Mouse (Mus musculus) testis, adult 2 months (tissue): Measurements from ENCODE around the gene Hand2. TPM values are rescaled to one million over a fixed set of nuclear protein-coding genes. Genes with fewer than 3 reads are reported as not detected.

ENCODE experiments used
- H3K27ac ChIP-seq: fragments of 200-500 bp; 2 replicates; pipeline ENCODE4 v1.5.1; 2012; ENCODE audit warnings: low read depth, low read length; ENCODE audit not compliant: control insufficient read depth, insufficient read depth
- H3K27me3 ChIP-seq: fragments of 200-500 bp; 2 replicates; pipeline ENCODE4 v1.6.1; 2012; ENCODE audit warnings: mild to moderate bottlenecking, low read length, moderate library complexity; ENCODE audit not compliant: control insufficient read depth, insufficient read depth
- H3K36me3 ChIP-seq: fragments of 200-500 bp; 2 replicates; pipeline ENCODE4 v1.6.1; 2012; ENCODE audit warnings: mild to moderate bottlenecking, low read length; ENCODE audit not compliant: control insufficient read depth, insufficient read depth
- H3K4me1 ChIP-seq: fragments of 200-500 bp; 2 replicates; pipeline ENCODE4 v1.6.1; 2012; ENCODE audit warnings: low read length; ENCODE audit not compliant: control insufficient read depth, insufficient read depth
- H3K4me3 ChIP-seq: fragments of 200-500 bp; 2 replicates; pipeline ENCODE4 v1.5.1; 2012; ENCODE audit warnings: low read depth, mild to moderate bottlenecking, low read length, moderate library complexity, mixed read lengths; ENCODE audit not compliant: control insufficient read depth
- CTCF ChIP-seq: fragments of 200-500 bp; IDR thresholded peaks from 2 replicates; pipeline ENCODE4 v1.5.1; 2012; ENCODE audit warnings: low read depth, mild to moderate bottlenecking, inconsistent platforms, low read length, moderate library complexity; ENCODE audit not compliant: control insufficient read depth, insufficient read depth, insufficient replicate concordance
- POLR2A ChIP-seq: fragments of 200-500 bp; IDR thresholded peaks from 2 replicates; pipeline ENCODE4 v1.6.1; 2012; ENCODE audit warnings: low read depth, mild to moderate bottlenecking, inconsistent platforms, low read length, moderate library complexity; ENCODE audit not compliant: control insufficient read depth
- polyA plus RNA-seq: library from polyadenylated mRNA; depleted of rRNA; stranded (reverse); fragments of >200 nt; gene quantifications from 2 replicates; pipeline ENCODE4 v1.2.3, GENCODE M21; 2012

Hand2 gene
- polyA plus RNA-seq, 1 experiment: 0.05 TPM

DNA sequence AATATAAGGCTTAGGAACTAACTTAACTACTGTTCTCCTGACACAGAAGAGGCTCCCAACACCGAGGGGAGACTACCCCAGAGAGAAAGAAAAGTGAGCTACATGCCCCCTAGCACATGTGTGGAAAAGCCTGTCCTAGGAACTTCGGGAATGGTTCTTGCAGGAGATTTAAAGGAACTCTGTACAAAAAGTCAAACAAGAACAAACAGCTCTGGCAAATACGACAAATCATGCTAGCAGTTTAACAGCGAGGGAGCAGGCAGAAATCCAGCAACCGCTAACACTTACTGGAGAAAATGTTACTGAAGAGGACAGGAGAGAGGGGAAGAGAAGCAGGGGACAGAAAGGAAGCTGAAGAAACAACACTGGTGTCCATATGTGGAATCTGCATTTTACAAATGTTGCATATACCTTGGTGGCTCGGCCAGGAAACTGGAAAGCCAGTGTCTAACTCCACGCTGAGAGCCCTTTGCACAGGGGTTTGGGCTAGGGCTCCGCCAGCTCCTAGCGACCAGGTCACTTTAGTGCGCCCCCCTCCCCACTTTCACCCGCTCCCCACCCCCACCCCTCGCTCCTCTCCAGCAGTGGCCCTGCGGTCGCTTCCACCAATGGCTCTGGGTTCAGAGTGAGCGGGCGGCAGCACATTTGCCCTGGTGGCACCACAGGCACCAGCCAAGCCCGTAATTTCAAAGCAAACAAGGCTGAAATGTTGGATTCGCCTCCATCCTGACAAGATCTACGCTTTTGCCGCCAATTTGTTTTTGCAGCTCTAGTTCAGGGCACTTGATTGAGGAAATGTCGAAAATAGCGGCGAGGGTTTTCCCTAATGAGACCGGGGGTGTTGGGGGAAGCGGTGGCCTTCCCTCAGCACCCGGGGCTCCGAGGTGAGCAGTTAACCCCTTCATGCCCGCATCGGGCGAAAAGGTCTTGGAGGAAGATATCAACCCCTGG lies 8.5 kb upstream of the Hand2 start:
- TF ChIP-seq POLR2A: no peak
- no peak for TF ChIP-seq CTCF
- Histone ChIP-seq H3K36me3 (no peaks in the 10 kb centered on the region), H3K27me3 (0 out of 2 replicates have a peak, but pooled peaks cover 3% of the 10 kb centered on the region), H3K4me3 (peak overlapping the region; percentile 43), H3K27ac (no peak overlapping the region), H3K4me1 (peaks cover 6% of the 10 kb centered on the region)

DNA sequence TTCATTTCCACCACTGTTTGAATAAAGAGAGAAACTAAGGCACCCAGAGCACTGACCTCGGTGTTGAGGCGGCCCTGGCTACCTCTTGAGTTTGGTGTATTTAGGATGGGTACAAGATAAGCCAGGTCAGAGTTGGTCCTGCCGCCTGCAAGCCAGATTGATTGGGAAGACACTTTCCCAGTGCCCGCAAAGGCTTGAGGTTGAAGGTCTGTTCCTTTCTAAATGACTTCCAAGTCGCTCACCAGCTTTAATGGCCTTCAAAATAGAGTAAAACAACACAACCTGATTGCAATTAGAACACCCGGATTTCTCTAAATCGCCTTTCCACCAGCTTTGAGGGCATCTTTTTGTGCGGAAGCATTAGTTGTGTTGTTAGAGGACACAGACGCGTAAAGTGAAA lies 7.2 kb upstream of the Hand2 start:
- H3K27ac ChIP-seq: no peak overlapping the region
- no peak for TF ChIP-seq POLR2A
- no peak for TF ChIP-seq CTCF
- peaks cover 6% of the 10 kb centered on the region for H3K4me1 ChIP-seq
- H3K27me3 ChIP-seq: 0 out of 2 replicates have a peak, but pooled peaks cover 3% of the 10 kb centered on the region
- H3K4me3 ChIP-seq: no peak overlapping the region
- no peaks in the 10 kb centered on the region for H3K36me3 ChIP-seq

DNA sequence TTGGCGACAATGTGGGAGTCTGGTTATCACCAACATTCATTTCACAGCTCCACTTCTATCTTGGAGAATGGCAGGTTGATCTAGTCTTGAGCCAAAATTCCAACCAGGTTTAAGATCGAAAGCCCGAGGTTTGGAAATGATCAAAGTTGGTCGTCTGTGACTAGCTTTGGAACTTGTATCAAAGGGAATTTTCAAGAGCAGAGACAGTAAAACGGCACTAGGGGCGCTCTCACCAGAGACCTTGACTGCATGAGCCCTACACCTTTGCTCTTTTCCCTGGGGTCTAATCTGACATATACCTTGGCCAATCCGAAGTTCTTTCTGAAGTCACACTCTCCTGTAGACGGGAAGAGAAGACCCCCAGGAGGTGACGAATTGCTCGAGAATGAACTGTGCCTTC lies 6.6 kb upstream of the Hand2 start:
- TF ChIP-seq CTCF: 0 out of 2 replicates have a peak, but pooled peaks have one; percentile 4
- TF ChIP-seq POLR2A: no peak
- Histone ChIP-seq H3K27me3 (0 out of 2 replicates have a peak, but pooled peaks cover 3% of the 10 kb centered on the region), H3K36me3 (no peaks in the 10 kb centered on the region), H3K4me1 (peaks cover 6% of the 10 kb centered on the region), H3K27ac (no peak overlapping the region), H3K4me3 (no peak overlapping the region)

DNA sequence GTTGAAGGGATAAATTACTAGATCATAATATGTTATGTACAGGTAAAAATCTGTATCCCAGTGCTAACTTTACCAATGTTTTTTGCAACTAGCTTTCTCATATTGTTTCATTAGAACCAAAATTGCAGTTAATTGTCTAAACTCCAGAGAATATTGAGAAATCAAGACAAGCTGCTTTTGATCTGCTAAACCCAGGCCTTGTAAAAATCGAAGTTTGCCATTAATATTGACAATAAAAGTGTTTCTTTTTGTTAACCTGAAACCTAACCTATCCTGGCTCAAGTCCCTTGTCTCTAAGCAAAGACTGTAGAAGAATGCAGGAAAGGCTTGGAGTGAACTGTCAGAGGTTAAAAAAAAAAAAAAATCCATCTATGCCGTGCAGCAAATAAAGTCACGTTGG lies 5.3 kb upstream of the Hand2 start:
- no peaks in the 10 kb centered on the region for H3K36me3 ChIP-seq
- H3K4me1 ChIP-seq: peaks cover 6% of the 10 kb centered on the region
- peaks cover 9% of the 10 kb centered on the region; the same call in 1 of the 2 replicates for H3K27me3 ChIP-seq

DNA sequence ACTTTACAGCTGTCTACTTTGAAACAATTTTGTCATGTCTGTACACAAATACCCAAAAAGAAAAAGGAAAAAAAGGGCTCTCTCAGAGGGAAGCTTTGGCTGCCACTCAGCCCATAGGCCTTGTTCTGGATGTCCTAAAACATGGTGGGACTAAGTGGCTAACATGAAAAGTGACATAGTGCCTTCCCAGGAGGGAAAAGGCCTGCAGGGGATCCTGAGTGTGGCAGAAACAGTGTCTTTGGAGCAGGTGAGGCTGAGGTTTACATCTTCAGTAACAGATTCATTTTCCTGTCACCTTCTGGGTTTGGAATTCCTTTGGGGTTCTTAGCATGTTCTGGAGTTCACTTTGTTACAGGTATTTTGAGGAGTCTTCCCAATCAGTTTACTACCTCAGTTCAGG lies 3.7 kb upstream of the Hand2 start:
- Histone ChIP-seq H3K4me3 (no peak overlapping the region), H3K36me3 (no peaks in the 10 kb centered on the region), H3K27me3 (peaks cover 15% of the 10 kb centered on the region), H3K27ac (no peak overlapping the region), H3K4me1 (peaks cover 12% of the 10 kb centered on the region)
- TF ChIP-seq POLR2A: no peak
- no peak for TF ChIP-seq CTCF

More for the DNA sequence above, 5.3 kb upstream of the Hand2 start:
- Histone ChIP-seq H3K27ac (no peak overlapping the region), H3K4me3 (no peak overlapping the region)
- TF ChIP-seq POLR2A (no peak), CTCF (no peak)

DNA sequence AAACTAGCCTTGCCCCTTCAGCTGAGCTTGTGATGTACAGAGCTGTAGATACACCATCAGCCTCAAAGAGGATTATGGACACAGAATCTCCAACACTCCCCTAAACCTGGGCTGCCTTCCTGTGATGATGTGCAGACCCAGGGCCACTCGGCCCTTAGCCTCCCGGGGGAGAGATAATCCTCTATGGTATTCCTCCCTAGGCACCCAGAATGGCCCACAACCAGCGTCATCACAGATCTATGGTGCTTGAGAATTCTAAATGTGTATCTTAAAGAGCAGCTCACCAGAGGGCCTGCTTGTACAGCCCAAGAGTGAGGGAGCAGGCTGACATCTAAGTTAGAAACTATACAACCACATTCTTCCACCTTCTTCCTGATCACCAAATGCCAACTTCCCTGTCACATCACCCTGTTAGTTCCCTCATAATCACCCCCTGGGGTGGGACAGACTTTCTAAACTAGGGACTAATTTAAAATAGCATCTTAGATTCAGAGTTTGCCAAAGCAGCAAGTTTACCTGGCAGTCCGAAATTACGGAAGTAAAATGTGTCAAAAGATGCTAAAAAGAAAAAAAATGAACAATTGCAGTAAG lies 2.8 kb upstream of the Hand2 start:
- Histone ChIP-seq H3K4me1 (peaks cover 10% of the 10 kb centered on the region), H3K4me3 (no peak overlapping the region), H3K27me3 (peaks cover 15% of the 10 kb centered on the region), H3K36me3 (no peaks in the 10 kb centered on the region), H3K27ac (no peak overlapping the region)
- no peak for TF ChIP-seq CTCF
- TF ChIP-seq POLR2A: no peak
